Mouse (Mus musculus): ENCODE data around the gene Atg2a.

Gene Atg2a

DNA sequence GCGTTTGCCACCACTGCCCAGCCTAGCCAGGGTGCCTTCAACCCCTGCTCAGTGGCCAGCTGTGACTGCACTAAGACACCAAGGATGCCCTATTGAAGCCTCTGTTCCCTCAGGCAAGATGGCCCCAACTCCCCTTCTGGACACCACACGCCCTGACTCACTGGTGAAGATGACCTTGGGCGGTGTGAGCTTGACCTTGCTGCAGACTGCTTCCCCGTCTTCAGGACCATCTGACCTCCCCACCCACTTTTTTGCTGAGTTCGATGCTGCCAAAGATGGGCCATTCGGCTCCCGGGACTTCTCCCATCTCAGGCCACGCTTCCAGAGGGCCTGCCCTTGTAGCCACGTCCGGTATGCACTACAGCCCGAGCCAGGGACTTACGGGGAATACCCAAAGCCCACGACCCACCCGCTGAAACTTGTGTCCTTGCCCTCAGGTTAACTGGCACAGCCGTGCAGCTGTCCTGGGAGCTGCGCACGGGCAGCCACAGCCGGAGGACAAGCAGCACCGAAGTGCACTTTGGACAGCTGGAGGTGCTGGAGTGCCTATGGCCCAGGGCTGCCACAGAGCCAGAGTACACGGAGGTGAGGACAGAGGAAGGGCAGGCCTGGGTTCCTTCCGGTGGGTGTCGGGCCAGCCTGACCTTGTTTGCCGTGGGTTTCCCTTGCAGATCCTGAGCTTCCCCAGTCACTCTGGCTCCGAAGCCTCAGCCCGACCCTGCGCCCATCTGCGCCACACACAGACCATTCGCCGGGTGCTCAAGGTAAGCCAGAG is 6.2 kb downstream of the Atg2a start:
- in situ Hi-C loops (cut with MboI; ENCODE audit: low sequenced_read_pairs): no loop called here

DNA sequence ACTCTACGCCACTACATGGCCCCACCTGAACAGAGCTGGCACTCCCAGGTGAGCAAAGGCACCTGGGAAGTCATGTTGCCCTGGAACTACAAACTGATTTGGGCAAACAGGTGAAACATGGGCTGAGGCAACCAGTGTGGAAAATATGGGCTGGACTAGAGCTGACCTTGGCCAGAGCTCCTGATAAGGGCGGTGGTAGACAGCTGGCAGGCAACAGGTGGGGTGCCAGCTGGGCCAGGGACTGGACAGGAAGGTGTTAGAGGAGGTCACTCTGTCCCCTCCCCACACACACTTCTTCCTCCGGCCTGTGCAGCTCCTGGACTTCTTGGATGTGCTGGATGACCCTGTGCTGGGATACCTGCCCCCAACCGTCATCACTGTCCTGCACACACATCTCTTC is 11.6 kb downstream of the Atg2a start:
- in situ Hi-C loops (cut with MboI; ENCODE audit: low sequenced_read_pairs): no loop called here

DNA sequence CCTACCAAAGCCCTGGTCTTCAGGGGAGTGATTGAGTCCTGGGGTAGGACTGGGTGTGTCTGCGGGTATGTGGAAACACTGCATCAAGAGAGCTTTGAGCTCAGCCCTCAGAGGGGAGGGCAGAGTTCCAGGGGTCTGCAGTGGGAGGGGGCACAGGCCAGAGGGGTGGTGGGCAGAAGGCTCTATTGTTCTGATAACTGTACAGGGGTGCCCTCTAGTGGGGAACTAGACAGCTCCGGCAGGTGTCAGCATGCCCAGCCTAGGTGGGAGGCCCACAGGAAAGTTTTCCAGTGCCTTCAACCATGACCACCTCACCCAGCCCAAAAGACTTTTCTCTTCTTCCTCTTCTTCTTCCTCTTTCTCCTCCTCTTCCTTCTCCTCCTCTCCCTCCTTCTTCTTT is 19.0 kb downstream of the Atg2a start:
- in situ Hi-C loops (cut with MboI; ENCODE audit: low sequenced_read_pairs): loop anchor here (5.0 kb wide), 1 partner anchor 47 kb away; the partner anchor contains the start of gene Cdc42bpg

DNA sequence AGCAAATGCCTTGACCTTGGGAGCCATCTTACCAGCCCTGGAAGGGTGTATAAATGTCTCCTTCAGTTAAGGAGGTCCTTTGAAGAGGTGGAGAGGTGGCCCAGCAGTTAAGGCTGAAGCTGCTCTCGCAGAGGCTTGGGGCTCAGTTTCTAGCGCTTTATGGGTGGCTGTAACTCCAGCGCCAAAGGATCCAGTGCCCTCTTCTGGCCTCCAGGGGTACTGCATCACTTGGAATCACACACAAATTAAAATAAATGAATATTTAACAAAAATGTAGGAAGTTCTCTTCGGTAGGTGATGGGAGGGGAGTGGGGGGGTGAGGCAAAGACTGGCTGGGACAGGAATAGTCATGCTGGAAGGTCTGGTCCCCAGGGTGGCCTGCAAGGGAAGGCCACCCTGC is 19.5 kb downstream of the Atg2a start:
- in situ Hi-C loops (cut with MboI; ENCODE audit: low sequenced_read_pairs): loop anchor here (5.0 kb wide), 1 partner anchor 46 kb away; the partner anchor contains the start of gene Cdc42bpg

DNA sequence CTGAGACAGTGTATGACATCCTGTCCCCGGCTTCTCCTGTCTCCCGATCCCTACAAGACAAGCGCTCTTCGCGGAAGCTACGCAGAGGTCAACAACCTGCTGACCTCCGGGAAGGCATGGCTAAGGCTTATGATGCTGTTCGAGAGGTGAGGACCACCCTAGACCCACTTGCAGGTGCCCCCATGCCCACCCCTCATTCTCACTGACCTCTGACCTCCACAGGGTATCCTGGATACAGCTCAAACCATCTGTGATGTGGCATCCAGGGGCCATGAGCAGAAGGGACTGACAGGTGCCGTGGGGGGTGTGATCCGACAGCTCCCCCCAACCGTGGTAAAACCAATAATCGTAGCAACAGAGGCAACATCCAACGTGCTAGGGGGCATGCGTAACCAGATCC is 19.9 kb downstream of the Atg2a start:
- in situ Hi-C loops (cut with MboI; ENCODE audit: low sequenced_read_pairs): loop anchor here (5.0 kb wide), 1 partner anchor 46 kb away; the partner anchor contains the start of gene Cdc42bpg

DNA sequence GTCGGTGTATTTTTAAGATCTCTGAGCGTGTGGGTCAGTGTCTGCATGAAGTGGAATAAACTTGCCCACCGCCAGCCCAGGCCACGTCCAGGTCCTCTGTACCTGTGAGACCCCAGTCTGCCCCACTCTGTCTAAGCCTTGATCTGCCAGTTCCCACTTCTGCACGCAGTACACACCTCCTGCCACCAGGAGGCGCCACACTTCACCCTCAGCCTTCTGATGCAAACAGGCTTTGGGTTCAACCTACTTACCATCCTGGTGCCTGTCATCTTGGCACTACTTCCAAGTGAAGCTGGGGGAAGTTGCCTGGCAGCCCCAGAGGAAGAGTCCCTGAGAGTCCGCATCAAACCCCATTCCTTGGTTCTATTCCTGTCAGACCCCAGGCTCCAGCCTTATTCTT is 20.8 kb downstream of the Atg2a start:
- in situ Hi-C loops (cut with MboI; ENCODE audit: low sequenced_read_pairs): loop anchor here (5.0 kb wide), 1 partner anchor 45 kb away; the partner anchor contains the start of gene Cdc42bpg

DNA sequence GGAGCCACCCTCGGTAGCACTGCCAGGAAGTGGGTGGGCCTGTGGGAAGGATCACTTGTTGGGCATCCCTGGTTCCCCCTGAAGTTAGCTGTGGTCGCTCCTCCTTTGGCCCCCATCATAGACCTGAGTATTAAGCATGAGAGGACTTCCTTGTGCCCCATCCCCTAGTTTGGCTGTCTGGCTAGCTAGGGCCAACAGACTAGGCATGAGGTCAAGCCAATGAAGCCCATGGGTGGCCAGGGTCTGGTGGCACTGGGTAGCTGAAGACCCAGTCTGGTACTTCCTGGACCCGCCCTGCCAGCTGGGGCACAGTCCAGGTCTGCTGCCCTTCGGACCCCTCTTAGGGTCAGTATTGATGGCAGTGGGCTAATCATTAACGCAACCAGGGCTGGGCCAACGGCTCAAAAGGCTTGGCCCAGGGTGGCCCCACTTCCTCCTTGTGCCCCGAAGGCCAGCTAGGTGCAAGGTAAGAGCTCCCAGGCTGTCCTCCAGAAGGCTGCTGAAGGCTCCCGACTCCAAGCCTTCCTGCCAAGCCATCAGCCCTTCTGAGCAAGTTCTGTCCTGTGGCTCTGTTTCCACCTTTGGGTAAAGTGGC is 21.5 kb downstream of the Atg2a start:
- in situ Hi-C loops (cut with MboI; ENCODE audit: low sequenced_read_pairs): loop anchor here (5.0 kb wide), 1 partner anchor 44 kb away; the partner anchor contains the start of gene Cdc42bpg

DNA sequence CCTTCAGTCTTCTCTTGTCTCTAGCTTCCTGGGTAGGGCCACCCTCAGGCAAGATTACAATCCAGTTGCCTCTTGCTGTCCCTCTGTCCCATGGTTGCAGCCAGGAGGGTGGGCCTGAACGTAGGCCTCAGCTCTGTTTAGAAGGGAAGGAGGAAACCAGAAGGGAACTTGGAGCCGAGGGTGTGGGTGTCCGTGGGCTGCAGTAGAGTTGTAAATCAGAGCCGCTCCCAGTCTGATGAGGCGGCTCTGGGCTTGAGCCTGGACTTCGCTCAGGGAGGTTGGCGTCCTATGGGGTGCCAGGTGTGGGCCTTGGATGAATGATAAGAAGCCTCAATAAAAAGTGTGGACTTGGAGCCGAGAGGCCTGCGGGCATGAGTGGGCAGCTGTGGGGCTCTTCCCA is 22.7 kb downstream of the Atg2a start:
- in situ Hi-C loops (cut with MboI; ENCODE audit: low sequenced_read_pairs): loop anchor here (5.0 kb wide), 1 partner anchor 43 kb away; the partner anchor contains the start of gene Cdc42bpg

DNA sequence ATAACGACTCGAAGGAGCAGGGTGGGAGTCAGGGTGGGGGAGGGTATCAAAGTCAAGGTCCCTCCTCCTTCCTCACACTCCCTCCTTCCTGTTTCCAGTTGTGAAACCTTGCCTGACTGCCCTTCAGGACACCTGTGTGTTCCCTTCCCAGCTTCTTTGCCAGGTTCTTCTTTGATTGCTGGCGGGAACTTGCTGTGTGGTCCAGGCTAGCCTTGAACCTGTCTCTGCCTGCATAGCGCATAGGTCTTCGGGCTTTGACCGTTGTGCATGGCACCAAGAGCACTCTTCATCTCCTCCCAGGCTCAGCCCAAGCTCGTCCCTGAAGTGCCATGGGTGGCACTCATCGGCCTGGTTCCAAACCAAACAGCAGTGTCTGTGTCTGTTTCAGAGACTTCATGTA is 23.5 kb downstream of the Atg2a start:
- in situ Hi-C loops (cut with MboI; ENCODE audit: low sequenced_read_pairs): loop anchor here (5.0 kb wide), 1 partner anchor 42 kb away; the partner anchor contains the start of gene Cdc42bpg

DNA sequence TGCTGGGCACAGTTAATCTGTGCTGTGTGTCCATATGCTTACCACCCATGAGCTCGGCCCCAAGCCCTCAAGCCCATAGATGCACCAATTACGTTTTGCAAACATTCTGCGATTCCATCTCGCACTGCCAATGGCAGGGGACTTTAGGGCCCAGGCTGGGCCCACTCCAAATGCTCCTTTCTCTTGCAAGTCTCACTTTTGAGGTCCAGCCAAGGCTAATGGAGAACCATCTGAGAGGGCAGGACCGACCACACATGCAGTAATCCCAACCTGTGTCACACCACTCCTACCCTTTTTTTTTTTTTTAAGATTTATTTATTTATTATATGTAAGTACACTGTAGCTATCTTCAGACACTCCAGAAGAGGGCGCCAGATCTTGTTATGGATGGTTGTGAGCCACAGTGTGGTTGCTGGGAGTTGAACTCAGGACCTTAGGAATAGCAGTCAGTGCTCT is 24.3 kb downstream of the Atg2a start:
- in situ Hi-C loops (cut with MboI; ENCODE audit: low sequenced_read_pairs): no loop called here

DNA sequence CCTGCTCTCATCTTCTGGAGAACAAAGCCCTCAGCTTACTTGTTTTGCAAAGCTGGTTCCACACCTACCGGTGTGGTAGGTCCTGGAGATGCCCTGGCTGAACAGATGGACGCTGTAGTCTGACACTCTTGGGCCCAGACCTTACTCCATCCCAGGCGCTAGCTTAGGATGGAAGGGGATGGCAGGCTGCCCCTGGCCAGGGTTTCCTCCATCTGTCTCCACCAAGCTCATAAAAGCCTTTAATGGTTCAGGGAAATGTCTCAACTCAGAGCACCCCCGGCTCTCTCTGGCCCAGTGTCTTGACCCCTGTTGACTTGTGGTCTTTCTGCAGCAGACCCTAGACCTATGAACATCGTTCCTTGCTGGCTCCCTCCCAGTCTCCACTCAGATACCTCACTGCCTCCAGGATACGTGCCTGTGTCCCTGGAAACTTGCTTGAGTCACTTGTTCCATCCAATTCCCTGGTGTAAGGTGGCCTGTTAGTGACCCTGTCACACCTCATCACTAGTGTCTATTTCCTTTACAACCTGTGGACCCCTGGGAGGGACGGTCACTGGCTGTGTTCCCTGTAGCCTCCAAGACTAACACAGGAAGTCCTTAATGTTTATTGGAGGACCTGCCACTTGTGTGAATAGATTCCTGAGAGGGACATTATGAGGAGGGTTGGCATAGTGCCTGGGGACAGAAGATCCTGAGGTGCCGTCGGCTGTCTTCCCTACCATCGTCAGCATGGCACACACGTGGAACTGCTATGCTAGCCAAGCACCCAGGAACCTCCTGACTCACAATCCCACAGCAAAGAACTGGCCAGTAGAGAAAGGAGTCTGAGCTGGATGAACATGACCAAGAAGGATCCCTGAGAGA is 26.1 kb downstream of the Atg2a start:
- in situ Hi-C loops (cut with MboI; ENCODE audit: low sequenced_read_pairs): no loop called here

DNA sequence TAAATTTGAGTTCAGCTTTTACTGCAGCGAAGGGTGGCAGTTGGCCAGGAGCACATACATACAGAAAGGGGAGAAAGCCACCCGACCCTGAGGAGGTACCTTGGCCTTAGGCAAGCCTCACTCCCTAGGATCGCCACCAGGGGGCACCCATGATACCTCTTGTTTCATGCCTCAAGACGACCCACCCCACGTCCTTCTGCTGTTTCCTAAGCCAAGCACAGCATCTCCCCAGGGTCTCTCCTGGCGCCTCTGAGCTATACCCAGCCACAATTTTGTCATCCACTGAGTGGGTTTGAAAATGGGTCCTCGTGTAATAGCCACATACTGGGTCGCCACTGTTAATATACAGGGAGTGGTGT is 26.7 kb downstream of the Atg2a start:
- in situ Hi-C loops (cut with MboI; ENCODE audit: low sequenced_read_pairs): no loop called here

DNA sequence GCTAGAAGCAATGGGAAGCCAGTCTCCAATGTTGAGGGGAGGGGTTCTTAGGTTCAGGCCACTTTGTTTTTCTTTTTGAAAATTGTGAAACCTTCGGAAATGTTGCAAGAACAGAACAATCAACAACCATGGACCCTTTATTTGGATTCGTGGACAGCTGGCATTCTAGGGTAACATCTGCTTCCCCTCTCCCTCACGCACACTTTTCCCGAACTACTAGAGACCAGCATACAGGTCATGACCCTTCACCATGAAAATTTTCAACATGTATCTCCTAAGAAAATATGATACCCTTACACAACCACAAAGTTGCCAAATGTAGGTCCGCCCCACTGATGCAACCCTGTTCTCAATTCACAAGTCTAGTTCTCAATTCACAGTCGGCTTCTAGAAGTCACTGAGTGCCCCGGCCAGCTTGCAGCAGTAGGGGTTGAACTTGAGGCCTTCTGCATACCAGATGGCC is 27.2 kb downstream of the Atg2a start:
- in situ Hi-C loops (cut with MboI; ENCODE audit: low sequenced_read_pairs): no loop called here

DNA sequence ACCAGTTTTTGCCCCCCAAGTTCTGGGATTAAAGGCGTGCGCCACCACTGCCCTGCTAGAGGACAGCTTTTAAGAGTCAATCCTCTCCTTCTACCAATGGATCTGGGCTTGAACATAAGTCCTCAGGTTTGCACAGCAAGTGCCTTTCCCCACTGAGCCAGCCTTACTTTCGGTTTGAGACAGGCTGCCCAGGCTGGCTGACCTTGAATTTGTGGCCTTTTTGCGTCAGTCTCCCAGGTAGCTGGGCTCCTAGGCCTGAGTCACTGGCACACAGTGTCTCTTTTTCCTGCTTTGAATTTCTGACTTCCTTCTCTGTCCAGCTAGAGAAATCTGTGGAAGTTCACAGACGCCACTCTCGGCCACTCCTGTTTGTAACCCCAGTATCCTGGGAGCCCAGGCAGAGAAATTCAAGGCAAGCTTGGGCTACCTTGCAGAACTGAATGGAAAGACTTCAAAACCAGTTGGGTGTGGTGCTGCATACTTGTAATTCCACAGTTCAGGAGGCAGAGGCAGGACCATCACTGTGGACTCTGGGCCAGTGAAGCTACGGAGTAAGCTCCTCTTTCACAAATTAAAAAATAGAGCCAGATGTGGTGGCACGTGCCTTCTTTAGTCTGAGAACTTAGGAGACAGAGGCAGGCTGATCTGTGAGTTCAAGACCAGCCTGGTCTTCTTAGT is 28.5 kb downstream of the Atg2a start:
- in situ Hi-C loops (cut with MboI; ENCODE audit: low sequenced_read_pairs): no loop called here

DNA sequence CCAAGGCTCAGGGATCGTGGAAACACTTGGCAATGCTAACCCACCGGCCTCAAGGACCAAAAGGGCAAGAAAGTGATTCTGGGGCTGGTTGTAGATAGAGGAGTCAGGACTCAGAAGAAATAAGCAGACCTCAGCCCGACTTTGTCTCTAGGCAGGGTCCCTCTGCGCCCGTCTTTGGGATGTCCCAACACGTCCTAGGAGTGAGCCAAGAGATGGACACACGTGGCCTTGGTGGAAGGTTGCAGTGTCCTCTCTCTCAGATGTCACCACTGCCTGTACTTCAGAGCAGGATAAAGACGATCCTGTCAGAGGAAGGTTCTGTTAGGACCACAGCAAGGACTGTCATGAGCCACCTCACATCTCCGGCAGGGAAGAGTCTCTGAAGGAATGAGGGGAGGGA is 29.2 kb downstream of the Atg2a start:
- in situ Hi-C loops (cut with MboI; ENCODE audit: low sequenced_read_pairs): no loop called here

DNA sequence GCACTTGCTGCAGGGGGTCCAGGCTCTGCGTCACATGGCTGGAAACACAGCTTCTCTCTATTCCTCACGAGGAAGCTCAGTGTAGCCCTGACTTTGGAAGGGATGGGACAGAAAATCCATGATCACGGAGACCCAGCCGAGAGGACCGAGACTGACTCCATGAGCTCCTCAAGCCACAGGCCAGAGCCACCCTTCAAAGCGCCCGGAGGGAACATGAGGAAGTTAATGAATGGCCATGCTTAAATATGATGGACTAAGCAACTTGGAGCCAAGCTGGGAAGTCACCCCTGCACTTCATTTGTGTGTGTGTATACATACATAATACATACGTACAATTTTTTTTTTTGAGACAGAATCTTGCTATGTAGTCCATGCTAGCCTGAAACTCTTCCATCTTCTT is 29.7 kb downstream of the Atg2a start:
- in situ Hi-C loops (cut with MboI; ENCODE audit: low sequenced_read_pairs): no loop called here

DNA sequence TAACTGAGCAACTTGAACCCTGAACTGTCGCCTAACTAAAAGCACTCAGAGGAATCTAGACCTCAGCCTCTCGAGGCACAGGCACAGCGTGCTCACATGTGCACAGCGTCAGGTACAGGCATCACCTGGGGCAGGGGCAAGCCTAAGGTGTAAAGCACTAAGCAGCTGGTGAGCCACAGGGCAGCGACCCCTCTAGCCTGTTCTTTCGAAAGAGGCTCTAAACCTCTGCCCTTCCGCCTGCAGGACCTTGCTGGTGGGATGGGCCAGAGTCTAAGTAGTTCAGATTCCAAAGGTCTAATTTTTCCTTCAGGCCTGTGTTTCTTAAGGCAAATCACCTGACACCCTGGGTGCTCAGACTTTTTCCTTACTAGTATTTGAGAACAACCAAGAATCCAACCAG is 30.6 kb downstream of the Atg2a start:
- in situ Hi-C loops (cut with MboI; ENCODE audit: low sequenced_read_pairs): no loop called here

DNA sequence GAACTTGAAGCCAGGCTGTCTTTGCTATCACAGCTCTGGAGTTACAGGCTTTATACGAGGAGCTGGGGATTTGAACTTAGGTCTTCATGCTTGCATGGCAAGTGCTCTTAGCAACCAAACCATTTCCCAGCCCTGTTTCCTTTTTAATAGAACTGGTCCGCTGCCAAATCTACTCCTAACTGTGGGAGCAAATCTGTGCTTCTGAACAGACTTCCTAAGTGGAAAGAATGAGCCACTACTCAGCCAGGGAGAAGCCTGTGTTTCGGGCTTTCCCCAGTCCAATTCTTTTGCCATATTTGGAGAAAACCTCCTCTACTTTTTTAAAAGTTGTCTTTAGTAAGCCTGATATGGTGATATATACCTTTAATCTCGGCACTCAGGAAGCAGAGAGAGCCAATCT is 31.3 kb downstream of the Atg2a start:
- in situ Hi-C loops (cut with MboI; ENCODE audit: low sequenced_read_pairs): no loop called here

DNA sequence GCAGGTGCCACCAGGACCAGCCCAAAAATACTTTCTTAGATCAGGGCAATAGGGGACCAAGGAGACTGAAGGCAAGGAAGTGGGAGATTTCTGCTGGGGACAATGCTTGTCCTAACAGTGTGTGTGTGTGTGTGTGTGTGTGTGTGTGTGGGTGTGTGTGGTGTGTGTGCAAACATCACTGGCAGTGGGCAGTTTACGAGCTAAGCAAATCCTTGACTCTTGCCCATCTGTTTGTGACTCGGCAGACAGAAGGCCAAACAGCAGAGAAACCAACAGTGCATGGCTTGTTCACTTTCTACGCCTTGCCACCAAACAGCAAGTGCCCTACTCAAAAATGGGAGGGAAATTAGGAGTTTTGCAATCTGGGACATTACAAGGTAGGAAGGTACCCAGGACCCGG is 32.1 kb downstream of the Atg2a start:
- in situ Hi-C loops (cut with MboI; ENCODE audit: low sequenced_read_pairs): no loop called here

DNA sequence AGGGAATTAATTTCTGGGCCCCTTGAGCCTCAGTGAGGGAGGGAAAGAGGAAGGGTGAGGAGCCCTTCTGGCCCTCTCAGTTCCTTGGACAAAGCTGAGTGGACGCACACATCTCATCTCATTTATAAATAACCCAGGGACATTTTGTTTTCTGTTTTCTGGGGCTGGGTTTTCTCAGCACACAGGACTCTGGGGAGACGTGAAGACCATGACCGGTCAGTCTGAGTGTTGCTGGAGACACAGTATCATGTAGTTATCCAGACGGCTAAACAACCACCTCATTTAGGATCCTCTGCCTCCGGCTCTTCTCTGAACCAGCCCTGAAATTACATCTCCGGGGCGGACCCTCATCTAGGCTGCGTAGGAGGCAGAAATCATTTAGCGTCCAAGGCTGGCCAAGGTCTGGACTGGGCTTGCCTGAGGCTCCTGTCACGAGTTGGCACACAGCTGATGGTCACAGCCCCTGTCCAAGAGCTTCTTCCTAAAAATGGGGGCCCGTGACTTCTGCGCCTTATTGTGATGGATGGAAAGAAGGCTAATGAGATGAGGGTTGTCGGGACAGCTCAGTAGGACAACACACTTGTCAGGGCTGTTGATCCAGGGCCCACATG is 32.6 kb downstream of the Atg2a start:
- in situ Hi-C loops (cut with MboI; ENCODE audit: low sequenced_read_pairs): no loop called here

Data from CH12F3 (cell line).